In the genomic region with DNA sequence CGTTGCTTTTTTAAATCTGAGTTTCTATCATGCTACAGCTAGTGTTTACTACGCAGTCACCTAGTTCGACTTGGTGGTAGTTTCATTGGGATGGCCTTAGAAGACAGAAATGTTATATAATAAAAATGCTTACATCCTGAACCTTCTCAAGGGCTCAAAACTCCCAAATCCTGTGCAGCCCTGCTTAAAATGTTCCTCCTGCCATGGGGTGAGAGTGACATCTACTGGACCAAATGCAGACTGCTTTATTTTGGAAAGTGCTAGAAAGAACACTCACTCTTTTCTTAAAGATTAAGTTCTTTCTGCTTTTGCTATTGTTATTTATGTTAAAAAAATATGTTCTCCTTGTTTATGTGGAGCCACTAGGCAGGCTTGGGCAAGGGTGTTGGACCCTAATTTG, we compare ENCODE assay signal across 9 mouse cellular contexts.
A peak's percentile ranks its signal among the peaks of the same experiment; 100 is the strongest.
DNase-seq lines count a peak whose midpoint lies in the region; ATAC-seq and TF ChIP-seq lines count a peak whose summit lies in the region.
"Had no signal": no experiment of that assay in that cellular context is flagged by ENCODE, and none has a peak within 500 bp of the region (broad histone marks: within the 10 kb centered on the region; RNA-seq: fewer than 3 reads in every experiment).

No protein-coding gene starts in this region.

- no peaks in the 10 kb centered on the region for H3K79me2 ChIP-seq in heart, adult 2 months (replicated peaks; ENCODE audit: control insufficient read depth, insufficient read depth, low read length)

- WGBS in heart, adult 2 months = 47% methylated on average over 3 of the region's 3 CpGs
- 64% methylated on average over 3 of the region's 3 CpGs for WGBS in heart, embryonic 10.5 days
- 63% methylated on average over 3 of the region's 3 CpGs for WGBS in thymus, adult 2 months
- 61% methylated on average over 3 of the region's 3 CpGs for WGBS in midbrain, embryonic 10.5 days

- no peaks in the 10 kb centered on the region for H3K9me3 ChIP-seq in heart, embryonic 10.5 days
- H3K9me3 ChIP-seq in midbrain, embryonic 10.5 days (replicated peaks) = no peaks in the 10 kb centered on the region
- H3K9me3 ChIP-seq: heart, embryonic 15.5 days had no signal

- peak; percentile 88 for TF ChIP-seq CTCF in heart, adult 2 months (IDR thresholded peaks at IDR 0.05)
- no peak for TF ChIP-seq CTCF in thymus, adult 2 months (IDR thresholded peaks at IDR 0.05; ENCODE audit: borderline replicate concordance, control insufficient read depth, extremely low read depth, insufficient read depth, low read length, poor library complexity)

- no peak for DNase-seq in heart, adult 2 months
- DNase-seq in heart, embryonic 10.5 days (ENCODE audit: low spot score) = no peak
- peak; percentile 24 for DNase-seq in thymus, adult 2 months
- no peak for DNase-seq in thymus, adult 18-20 months
- peak; percentile 42 for DNase-seq in kidney, postnatal 14 days
- DNase-seq in midbrain, embryonic 10.5 days (ENCODE audit: low spot score) = peak; percentile 15
- no peak for DNase-seq in ovary, postnatal 36 days (ENCODE audit: low spot score)

- 0 out of 2 replicates have a peak, but pooled peaks have one; percentile 35 for TF ChIP-seq EP300 in heart, adult 2 months (IDR thresholded peaks at IDR 0.05; ENCODE audit: insufficient read depth, low read depth, low read length)

- H3K27ac ChIP-seq in heart, adult 2 months = no peak overlapping the region
- no peak overlapping the region for H3K27ac ChIP-seq in heart, embryonic 10.5 days
- no peak overlapping the region for H3K27ac ChIP-seq in thymus, adult 2 months (ENCODE audit: control insufficient read depth, insufficient read depth, low read length)
- H3K27ac ChIP-seq in midbrain, embryonic 10.5 days (replicated peaks) = no peak overlapping the region
- H3K27ac ChIP-seq: heart, embryonic 15.5 days had no signal

- TF ChIP-seq POLR2A in heart, adult 2 months (IDR thresholded peaks at IDR 0.05; ENCODE audit: insufficient read depth, low read depth, low read length) = no peak
- no peak for TF ChIP-seq POLR2A in thymus, adult 2 months (IDR thresholded peaks at IDR 0.05; ENCODE audit: control insufficient read depth, extremely low read depth, insufficient read depth, low read length, poor library complexity)

- H3K4me3 ChIP-seq in heart, adult 2 months = no peak overlapping the region
- H3K4me3 ChIP-seq in heart, embryonic 10.5 days = no peak overlapping the region
- no peak overlapping the region for H3K4me3 ChIP-seq in thymus, adult 2 months (ENCODE audit: control insufficient read depth, insufficient read depth, low read length)
- H3K4me3 ChIP-seq in midbrain, embryonic 10.5 days = no peak overlapping the region
- H3K4me3 ChIP-seq: heart, embryonic 15.5 days had no signal

- H3K36me3 ChIP-seq in heart, adult 2 months (ENCODE audit: control insufficient read depth, insufficient read depth, low read length) = no peaks in the 10 kb centered on the region
- no peaks in the 10 kb centered on the region for H3K36me3 ChIP-seq in heart, embryonic 10.5 days
- H3K36me3 ChIP-seq in thymus, adult 2 months (ENCODE audit: control insufficient read depth, insufficient read depth, low read length) = no peaks in the 10 kb centered on the region
- no peaks in the 10 kb centered on the region for H3K36me3 ChIP-seq in midbrain, embryonic 10.5 days
- H3K36me3 ChIP-seq: heart, embryonic 15.5 days had no signal

- intact Hi-C loops in heart, adult 2 months (cut with DNase I) = loop anchor here (1.0 to 10.0 kb wide), 4 partner anchors 225 to 485 kb away; no protein-coding TSS in a partner anchor

- no peaks in the 10 kb centered on the region for H3K4me1 ChIP-seq in heart, adult 2 months (ENCODE audit: control insufficient read depth, insufficient read depth, low read length)
- H3K4me1 ChIP-seq in heart, embryonic 10.5 days = no peaks in the 10 kb centered on the region
- no peaks in the 10 kb centered on the region for H3K4me1 ChIP-seq in thymus, adult 2 months (replicated peaks; ENCODE audit: control insufficient read depth, insufficient read depth, low read length)
- no peaks in the 10 kb centered on the region for H3K4me1 ChIP-seq in midbrain, embryonic 10.5 days
- H3K4me1 ChIP-seq: heart, embryonic 15.5 days had no signal

- peak; percentile 87 for ATAC-seq in common myeloid progenitor, adult 5-6 weeks (replicated peaks; ENCODE audit: low read depth, poor library complexity, severe bottlenecking)

- no peaks in the 10 kb centered on the region for H3K27me3 ChIP-seq in heart, adult 2 months (ENCODE audit: control insufficient read depth, insufficient read depth, low read length)
- H3K27me3 ChIP-seq in heart, embryonic 10.5 days (ENCODE audit: insufficient read depth, poor library complexity, severe bottlenecking) = peaks cover 9% of the 10 kb centered on the region; the same call in 1 of the 2 replicates
- H3K27me3 ChIP-seq in thymus, adult 2 months (ENCODE audit: control insufficient read depth, insufficient read depth, low read length) = no peaks in the 10 kb centered on the region
- peaks cover 75% of the 10 kb centered on the region for H3K27me3 ChIP-seq in midbrain, embryonic 10.5 days (ENCODE audit: low read depth, poor library complexity, severe bottlenecking)
- H3K27me3 ChIP-seq: heart, embryonic 15.5 days had no signal

- H3K9ac ChIP-seq in heart, adult 2 months (ENCODE audit: low read depth, low read length) = no peak overlapping the region
- H3K9ac ChIP-seq: heart, embryonic 15.5 days had no signal

Comparison
In these comparisons a context has a peak if more than half of its experiments do, and no peak if none do; other contexts are left out.
1. DNase-seq: peak in thymus, adult 2 months (single experiment), kidney, postnatal 14 days (single experiment) and midbrain, embryonic 10.5 days (single experiment); none in heart, adult 2 months (0 of 2), heart, embryonic 10.5 days (single experiment), thymus, adult 18-20 months (0 of 2) and ovary, postnatal 36 days (single experiment).